In genomic region chr17:78521361-78522153, GRCm38 (mm10) we compare ENCODE assay signal across 9 mouse cellular contexts. TPM values are rescaled to one million over a fixed set of nuclear protein-coding genes. Genes with fewer than 3 reads are reported as not detected.
DNase-seq lines count a peak whose midpoint lies in the region; ATAC-seq and TF ChIP-seq lines count a peak whose summit lies in the region.
"Had no signal": no experiment of that assay in that cellular context is flagged by ENCODE, and none has a peak within 500 bp of the region (broad histone marks: within the 10 kb centered on the region; RNA-seq: fewer than 3 reads in every experiment).

No protein-coding gene starts in this region.

- H3K4me3 ChIP-seq in forebrain, embryonic 16.5 days (replicated peaks; ENCODE audit: low read length) = no peak overlapping the region
- H3K4me3 ChIP-seq in midbrain, postnatal 0 days (ENCODE audit: low read depth, low read length) = no peak overlapping the region

- peak; percentile 6 for DNase-seq in adrenal gland, postnatal 10 days
- no peak for DNase-seq in adrenal gland, postnatal 25 days
- DNase-seq in heart, postnatal 36 days = peak; percentile 62 to 63
- peak; percentile 75 for DNase-seq in midbrain, postnatal 0 days (ENCODE audit: low spot score)
- DNase-seq in left cerebral cortex, postnatal 25 days (ENCODE audit: low spot score in 2 of 2) = no peak
- DNase-seq in urinary bladder, adult 2 months (ENCODE audit: low spot score) = no peak
- DNase-seq: lung, postnatal 10 days had no signal

- H3K9ac ChIP-seq in forebrain, embryonic 16.5 days (replicated peaks; ENCODE audit: low read depth, low read length) = no peak overlapping the region
- no peak overlapping the region for H3K9ac ChIP-seq in midbrain, postnatal 0 days (replicated peaks; ENCODE audit: low read length, poor library complexity, severe bottlenecking)

- 50% methylated on average over 10 of the region's 10 CpGs for WGBS in forebrain, embryonic 16.5 days
- WGBS in midbrain, postnatal 0 days = 24% methylated on average over 10 of the region's 10 CpGs

- no peaks in the 10 kb centered on the region for H3K27me3 ChIP-seq in forebrain, embryonic 16.5 days (replicated peaks; ENCODE audit: control insufficient read depth, insufficient read depth, low read length)
- no peaks in the 10 kb centered on the region for H3K27me3 ChIP-seq in midbrain, postnatal 0 days (ENCODE audit: insufficient read depth, low read length)

- H3K27ac ChIP-seq in forebrain, embryonic 16.5 days (ENCODE audit: low read length) = no peak overlapping the region
- peak overlapping the region; percentile 32; the same call in 1 of the 2 replicates for H3K27ac ChIP-seq in midbrain, postnatal 0 days (ENCODE audit: low read depth, low read length)

- intact Hi-C loops in heart, postnatal 36 days (cut with DNase I) = no loop called here
- intact Hi-C loops in left cerebral cortex, postnatal 25 days (cut with DNase I) = no loop called here

- H3K9me3 ChIP-seq in forebrain, embryonic 16.5 days (ENCODE audit: control insufficient read depth, low read length) = no peaks in the 10 kb centered on the region
- no peaks in the 10 kb centered on the region for H3K9me3 ChIP-seq in midbrain, postnatal 0 days (ENCODE audit: low read length)

- no peak for TF ChIP-seq CTCF in midbrain, postnatal 0 days (IDR thresholded peaks at IDR 0.05)

- peak; percentile 28; the same call in 1 of the 2 replicates for ATAC-seq in forebrain, embryonic 16.5 days
- peak; percentile 70 for ATAC-seq in midbrain, postnatal 0 days (ENCODE audit: low FRiP score)
- ATAC-seq in frontal cortex, adult (ENCODE audit: low TSS enrichment) = no peak

- no peaks in the 10 kb centered on the region for H3K36me3 ChIP-seq in forebrain, embryonic 16.5 days (ENCODE audit: control insufficient read depth, insufficient read depth)
- H3K36me3 ChIP-seq in midbrain, postnatal 0 days (ENCODE audit: insufficient read depth, low read length) = no peaks in the 10 kb centered on the region

- no peak overlapping the region for H3K4me2 ChIP-seq in forebrain, embryonic 16.5 days (ENCODE audit: low read length)
- no peak overlapping the region for H3K4me2 ChIP-seq in midbrain, postnatal 0 days (ENCODE audit: low read depth, low read length, poor library complexity, severe bottlenecking)

- no peaks in the 10 kb centered on the region for H3K4me1 ChIP-seq in forebrain, embryonic 16.5 days (replicated peaks; ENCODE audit: control insufficient read depth, insufficient read depth, low read length)
- no peaks in the 10 kb centered on the region for H3K4me1 ChIP-seq in midbrain, postnatal 0 days (ENCODE audit: insufficient read depth, low read length)

RNA-seq across cellular contexts. Expression of gene Vit, which starts 13.7 kb away (rescaled TPM):
- total RNA-seq in adrenal gland, postnatal 10 days (2021) = 1 to 10 TPM; 1.7 to 1.9 TPM
- 0.61 and 0.76 TPM in 2 replicates for total RNA-seq in adrenal gland, postnatal 25 days (2021)
- polyA plus RNA-seq in forebrain, embryonic 16.5 days (2015; fragmentation: Nextera tagmentation; extraction: Ambion mirVana) = 14.4 and 15.6 TPM in 2 replicates
- 1 to 10 TPM; 1.1 to 1.5 TPM for total RNA-seq in heart, postnatal 36 days (2021)
- total RNA-seq in midbrain, postnatal 0 days (2014; rRNA removed) = 11.1 and 11.6 TPM in 2 replicates
- 12.4 and 13.7 TPM in 2 replicates for polyA plus RNA-seq in midbrain, postnatal 0 days (2015; fragmentation: Nextera tagmentation; extraction: Ambion mirVana)
- total RNA-seq in left cerebral cortex, postnatal 25 days (2021) = 1 to 10 TPM; 1.5 to 1.6 TPM
- 2.0 and 2.2 TPM in 2 replicates for polyA plus RNA-seq in urinary bladder, adult 2 months (2012; rRNA removed)

Comparison
In these comparisons a context has a peak if more than half of its experiments do, and no peak if none do; other contexts are left out.
1. DNase-seq: peak in adrenal gland, postnatal 10 days (single experiment), heart, postnatal 36 days (2 of 2) and midbrain, postnatal 0 days (single experiment); none in adrenal gland, postnatal 25 days (single experiment), left cerebral cortex, postnatal 25 days (0 of 2) and urinary bladder, adult 2 months (single experiment).